ENCODE assay signal across 8 mouse cellular contexts in the genomic region with DNA sequence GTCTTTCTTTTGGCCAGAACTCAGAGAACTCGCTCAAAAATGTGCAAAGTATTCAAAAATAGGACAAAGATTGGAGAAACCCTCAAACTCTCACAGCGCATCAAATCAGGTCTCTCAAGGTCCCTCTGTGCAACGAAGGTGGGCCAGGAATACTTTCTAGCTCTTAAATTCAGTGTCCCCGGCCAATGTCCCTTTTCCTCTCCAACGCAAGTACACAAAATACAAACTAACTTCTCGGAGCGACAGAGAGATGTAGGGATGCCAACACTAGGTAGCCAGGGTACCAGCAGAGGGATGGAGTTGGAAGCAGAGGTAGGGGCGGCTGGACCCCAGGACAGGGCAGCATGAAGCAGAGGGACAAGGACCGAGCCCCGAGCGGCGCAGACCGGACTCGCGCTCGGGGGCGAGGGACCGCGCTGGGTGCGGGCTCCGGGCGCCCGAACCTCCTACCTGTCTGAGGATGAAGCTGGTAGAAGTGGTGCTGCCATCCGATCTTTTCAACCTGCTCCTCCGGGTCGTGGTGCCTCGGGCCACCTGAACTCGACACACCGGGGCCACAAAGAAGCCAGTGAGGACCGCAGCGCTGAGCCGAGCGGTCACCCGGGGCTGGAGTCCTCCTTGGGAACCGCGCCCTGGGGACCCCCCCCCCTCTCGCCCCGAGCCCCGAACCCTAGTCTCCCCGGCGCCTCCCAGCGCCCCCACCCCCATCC. TPM values are rescaled to one million over a fixed set of nuclear protein-coding genes. Genes with fewer than 3 reads are reported as not detected.
DNase-seq lines count a peak whose midpoint lies in the region; ATAC-seq and TF ChIP-seq lines count a peak whose summit lies in the region.

No protein-coding gene starts in this region.

- H3K4me3 ChIP-seq in testis, adult 2 months (ENCODE audit: control insufficient read depth, low read depth, low read length) = peak overlapping the region; percentile 75
- H3K4me3 ChIP-seq in hindbrain, embryonic 11.5 days (ENCODE audit: low read depth, low read length) = peak overlapping the region; percentile 66
- H3K4me3 ChIP-seq in liver, embryonic 14.5 days (ENCODE audit: insufficient read depth in 1 of 2, low read depth in 2 of 2, low read length in 2 of 2) = peak overlapping the region; percentile 37 to 44

- no peak for TF ChIP-seq POLR2A in testis, adult 2 months (IDR thresholded peaks at IDR 0.05; ENCODE audit: control insufficient read depth, low read depth, low read length)

- no peaks in the 10 kb centered on the region for H3K27me3 ChIP-seq in testis, adult 2 months (ENCODE audit: control insufficient read depth, insufficient read depth, low read length)
- H3K27me3 ChIP-seq in hindbrain, embryonic 11.5 days (ENCODE audit: control insufficient read depth, insufficient read depth, low read length) = peaks cover 11% of the 10 kb centered on the region
- peaks cover 35% of the 10 kb centered on the region for H3K27me3 ChIP-seq in liver, embryonic 14.5 days (ENCODE audit: control insufficient read depth, insufficient read depth, low read length)
- H3K27me3 ChIP-seq in splenic B cell, adult 2 months (ENCODE audit: control insufficient read depth, insufficient read depth, low read length, poor library complexity, severe bottlenecking) = peaks cover 3% of the 10 kb centered on the region; the same call in 1 of the 2 replicates

- under 1% methylated on average over 38 of the region's 42 CpGs for WGBS in hindbrain, embryonic 11.5 days
- WGBS in liver, embryonic 14.5 days (ENCODE audit: insufficient replicate concordance) = 1% methylated on average over 37 of the region's 42 CpGs

- no peaks in the 10 kb centered on the region for H3K36me3 ChIP-seq in testis, adult 2 months (ENCODE audit: control insufficient read depth, insufficient read depth, low read length)
- H3K36me3 ChIP-seq in hindbrain, embryonic 11.5 days (ENCODE audit: control insufficient read depth, insufficient read depth, low read length) = no peaks in the 10 kb centered on the region
- no peaks in the 10 kb centered on the region for H3K36me3 ChIP-seq in liver, embryonic 14.5 days (replicated peaks; ENCODE audit: control insufficient read depth, insufficient read depth, low read depth)
- no peaks in the 10 kb centered on the region for H3K36me3 ChIP-seq in splenic B cell, adult 2 months (ENCODE audit: control insufficient read depth, insufficient read depth, low read length, poor library complexity, severe bottlenecking)

- peak; percentile 71 for ATAC-seq in hindbrain, embryonic 11.5 days (ENCODE audit: low FRiP score)
- ATAC-seq in liver, embryonic 14.5 days (ENCODE audit: insufficient read depth) = no peak

- H3K27ac ChIP-seq in testis, adult 2 months (ENCODE audit: control insufficient read depth, insufficient read depth, low read depth, low read length) = no peak overlapping the region
- no peak overlapping the region for H3K27ac ChIP-seq in hindbrain, embryonic 11.5 days (ENCODE audit: low read depth, low read length)
- H3K27ac ChIP-seq in liver, embryonic 14.5 days = no peak overlapping the region

- DNase-seq in cerebellum, adult 9-10 months = peak; percentile 60
- DNase-seq in cerebellum, adult 11-12 months = no peak
- DNase-seq in testis, postnatal 10 days (ENCODE audit: low spot score) = no peak
- DNase-seq in hindbrain, embryonic 11.5 days (ENCODE audit: low spot score) = peak; percentile 64
- no peak for DNase-seq in liver, embryonic 14.5 days (ENCODE audit: low read depth in 3 of 3, low spot score in 3 of 3)
- DNase-seq in splenic B cell, adult 2 months (ENCODE audit: low read depth, low spot score) = peak; percentile 18
- DNase-seq in layer of hippocampus, adult 9-10 months (ENCODE audit: low spot score) = no peak

- H3K9ac ChIP-seq in hindbrain, embryonic 11.5 days (ENCODE audit: low read depth, low read length) = peak overlapping the region; percentile 57
- H3K9ac ChIP-seq in liver, embryonic 14.5 days (replicated peaks) = no peak overlapping the region

- peaks cover 10% of the 10 kb centered on the region for H3K4me1 ChIP-seq in testis, adult 2 months (ENCODE audit: control insufficient read depth, insufficient read depth, low read length)
- no peaks in the 10 kb centered on the region for H3K4me1 ChIP-seq in hindbrain, embryonic 11.5 days (replicated peaks; ENCODE audit: control insufficient read depth, insufficient read depth, low read length)
- peaks cover 0 to 2% of the 10 kb centered on the region in 2 experiments; a peak in 1 of 4 replicates for H3K4me1 ChIP-seq in liver, embryonic 14.5 days (replicated peaks; ENCODE audit: control insufficient read depth in 2 of 2, insufficient read depth in 2 of 2, low read length in 1 of 2)

- H3K9me3 ChIP-seq in hindbrain, embryonic 11.5 days (ENCODE audit: control insufficient read depth, low read length) = no peaks in the 10 kb centered on the region
- H3K9me3 ChIP-seq in liver, embryonic 14.5 days (ENCODE audit: control insufficient read depth, low read length) = no peaks in the 10 kb centered on the region

- no peak for TF ChIP-seq EP300 in liver, embryonic 14.5 days (IDR thresholded peaks at IDR 0.05; ENCODE audit: low read depth)

- TF ChIP-seq CTCF in testis, adult 2 months (IDR thresholded peaks at IDR 0.05; ENCODE audit: control insufficient read depth, insufficient read depth, insufficient replicate concordance, low read depth, low read length) = no peak
- no peak for TF ChIP-seq CTCF in liver, embryonic 14.5 days (IDR thresholded peaks at IDR 0.05; ENCODE audit: low read depth)

- peak overlapping the region; percentile 91 for H3K4me2 ChIP-seq in hindbrain, embryonic 11.5 days (replicated peaks; ENCODE audit: low read depth, low read length)
- peak overlapping the region; percentile 58 for H3K4me2 ChIP-seq in liver, embryonic 14.5 days (ENCODE audit: low read depth)

RNA-seq across cellular contexts. Expression of gene Cacnb4, which starts 1.2 kb away (rescaled TPM):
- 0.68 and 0.97 TPM in 2 replicates for polyA plus RNA-seq in testis, adult 2 months (2012; rRNA removed)
- polyA plus RNA-seq in hindbrain, embryonic 11.5 days (2014; fragmentation: Nextera tagmentation; extraction: Ambion mirVana) = 4.9 and 5.3 TPM in 2 replicates
- 0.03 and 0.06 TPM in 2 replicates for polyA plus RNA-seq in liver, embryonic 14.5 days (2012; rRNA removed)
- 0.19 and 0.21 TPM in 2 replicates for polyA plus RNA-seq in liver, embryonic 14.5 days (2014; fragmentation: Nextera tagmentation; extraction: Ambion mirVana)

Comparison
In these comparisons a context has a peak if more than half of its experiments do, and no peak if none do; other contexts are left out.
1. DNase-seq: peak in cerebellum, adult 9-10 months (single experiment), hindbrain, embryonic 11.5 days (single experiment) and splenic B cell, adult 2 months (single experiment); none in cerebellum, adult 11-12 months (single experiment), testis, postnatal 10 days (single experiment), liver, embryonic 14.5 days (0 of 3) and layer of hippocampus, adult 9-10 months (single experiment).
2. Peak in every context shown above with its lines, with median percentiles within 50 percentile points of each other: H3K4me3 ChIP-seq.